Mouse (Mus musculus) gastrocnemius, postnatal 36 days (tissue): ENCODE data around the gene Mroh9. TPM values are rescaled to one million over a fixed set of nuclear protein-coding genes. Genes with fewer than 3 reads are reported as not detected.

Source experiments
- DNase-seq, 2 experiments: peaks; one replicate each; pipeline ENCODE4 v3.0.0; 2022
- intact Hi-C: fragments of 180-260 bp; cut with DNase I; formaldehyde crosslinking; loops from one replicate; pipeline ENCODE4 v1.15.1; 2025
- total RNA-seq, 2 experiments: library from RNA; stranded (reverse); gene quantifications; 2 replicates each; pipeline ENCODE4 v1.2.3; 2021

Mroh9 gene
- total RNA-seq, 2 experiments from 2014 or later, result not detected

- intact Hi-C loops, result no loop called here
- DNase-seq, result no peak
Observed at GRCm38 (mm10) chr1:162986121-162986748, 99.2 kb downstream of the Mroh9 start.

GRCm38 (mm10) chr1:162984428-162984827, 101.0 kb downstream of the Mroh9 start, which contains the start of gene Fmo3:
Gene Fmo3 (minus strand): TSS chr1:162984528.
- intact Hi-C loops, result no loop called here

More at GRCm38 (mm10) chr1:162984428-162984827, 101.0 kb downstream of the Mroh9 start, which contains the start of gene Fmo3:
- DNase-seq, result no peak

Other genes starting within 250 kb of the Mroh9 start
- 10 to 100 TPM; 13.1 to 17.0 TPM for gene Fmo1, start 219.1 kb downstream of the Mroh9 start, total RNA-seq
- gene Fmo2, start 186.9 kb downstream of the Mroh9 start, total RNA-seq, result 10 to 100 TPM; 13.4 to 15.1 TPM
- not detected for gene Fmo6, start 148.2 kb downstream of the Mroh9 start, total RNA-seq
- not detected for gene Fmo3, start 101.1 kb downstream of the Mroh9 start, total RNA-seq
- gene Prrx1, start 228.0 kb upstream of the Mroh9 start, total RNA-seq, result 10 to 100 TPM; 34.1 to 39.4 TPM